15 mouse cellular contexts compared by ENCODE assay signal in genomic region chr6:137669433-137669832, GRCm38 (mm10). TPM values are rescaled to one million over a fixed set of nuclear protein-coding genes. Genes with fewer than 3 reads are reported as not detected.
DNase-seq lines count a peak whose midpoint lies in the region.
"Had no signal": no experiment of that assay in that cellular context is flagged by ENCODE, and none has a peak within 500 bp of the region (broad histone marks: within the 10 kb centered on the region; RNA-seq: fewer than 3 reads in every experiment).

No protein-coding gene starts in this region.

- peak; percentile 98 for DNase-seq in ES-CJ7 (ENCODE audit: low read depth, low spot score)
- peak; percentile 99 for DNase-seq in R1 (ENCODE audit: low read depth, low spot score)
- peak; percentile 95 for DNase-seq in ZHBTc4 (ENCODE audit: low read depth, low spot score)
- no peak for DNase-seq in urinary bladder, adult 2 months (ENCODE audit: low spot score)
- no peak for DNase-seq in kidney, adult 18-20 months
- DNase-seq in B cell, adult 2 months = no peak
- DNase-seq: adrenal gland, adult 8-10 months; adrenal gland, postnatal 14 days; adrenal gland, postnatal 36 days; cerebellum, adult 11-12 months; cerebellum, adult 2 months; cerebellum, adult 9-10 months; cerebellum, postnatal 10 days; cerebellum, postnatal 25 days; forebrain, postnatal 0 days had no signal

RNA-seq across cellular contexts. Expression of gene Eps8, which starts 14.8 kb away (rescaled TPM):
- polyA plus RNA-seq in urinary bladder, adult 2 months (2012; rRNA removed) = 21.0 and 24.9 TPM in 2 replicates

Comparison
In these comparisons a context has a peak if more than half of its experiments do, and no peak if none do; other contexts are left out.
1. DNase-seq: peak in ES-CJ7 (single experiment), R1 (single experiment) and ZHBTc4 (single experiment); none in urinary bladder, adult 2 months (single experiment), kidney, adult 18-20 months (single experiment) and B cell, adult 2 months (0 of 2).